Mouse (Mus musculus) MEL (cell line): ENCODE measurements around the gene Il23a. TPM values are rescaled to one million over a fixed set of nuclear protein-coding genes. Genes with fewer than 3 reads are reported as not detected.
"Not testable (repeated sequence)": the region's sequence is repeated elsewhere in the genome, so short reads cannot be mapped to it uniquely, and the experiment has no call there.

Experiments
- DNase-seq: peaks from one replicate; pipeline ENCODE4 v3.0.0; 2011; ENCODE audit warnings: low read depth, low spot score
- H3K27ac ChIP-seq: 2 replicates; pipeline ENCODE4 v1.5.1; 2012; ENCODE audit warnings: low read depth, mild to moderate bottlenecking, control low read depth, low read length, moderate library complexity; ENCODE audit not compliant: control insufficient read depth
- H3K27me3 ChIP-seq, 2 experiments: fragments of 150-350 bp in 1 of 2; sonication (generic) in 1 of 2; 2 replicates each; pipeline ENCODE4 v1.6.1; 2012; ENCODE audit warnings: low read length in 2 of 2, mild to moderate bottlenecking in 2 of 2, improper control_type of control experiment in 1 of 2, moderate library complexity in 1 of 2; ENCODE audit not compliant: insufficient read depth in 2 of 2, control insufficient read depth in 1 of 2
- H3K36me3 ChIP-seq, 2 experiments: 2 replicates each; pipeline ENCODE4 v1.6.1; 2012 to 2014; ENCODE audit warnings: low read length in 2 of 2, improper control_type of control experiment in 1 of 2, inconsistent platforms in 1 of 2, mild to moderate bottlenecking in 1 of 2; ENCODE audit not compliant: insufficient read depth in 2 of 2, control insufficient read depth in 1 of 2
- H3K4me1 ChIP-seq, 2 experiments: fragments of 150-350 bp in 1 of 2; sonication (generic) in 1 of 2; 2 replicates each; pipeline ENCODE4 v1.6.1; 2012; ENCODE audit warnings: low read length in 2 of 2, improper control_type of control experiment in 1 of 2, mild to moderate bottlenecking in 1 of 2; ENCODE audit not compliant: insufficient read depth in 2 of 2, control insufficient read depth in 1 of 2
- H3K4me3 ChIP-seq, 2 experiments: fragments of 150-350 bp in 1 of 2; sonication (generic) in 1 of 2; 2 replicates each; pipeline ENCODE4 v1.5.1; 2012; ENCODE audit warnings: low read depth in 2 of 2, low read length in 2 of 2, mild to moderate bottlenecking in 2 of 2, moderate library complexity in 2 of 2, control low read depth in 1 of 2, improper control_type of control experiment in 1 of 2; ENCODE audit not compliant: control insufficient read depth in 1 of 2, insufficient read depth in 1 of 2
- H3K79me2 ChIP-seq: 2 replicates; pipeline ENCODE4 v1.6.1; 2012; ENCODE audit warnings: mild to moderate bottlenecking, low read length, moderate library complexity; ENCODE audit not compliant: control insufficient read depth, poor library complexity, insufficient read depth
- H3K9ac ChIP-seq: 2 replicates; pipeline ENCODE4 v1.6.1; 2012; ENCODE audit warnings: low read depth, mild to moderate bottlenecking, control low read depth, low read length, moderate library complexity; ENCODE audit not compliant: control insufficient read depth, poor library complexity, severe bottlenecking
- H3K9me3 ChIP-seq: fragments of 150-350 bp; sonication (generic); replicated peaks from 2 replicates; pipeline ENCODE4 v1.6.1; 2012; ENCODE audit warnings: mild to moderate bottlenecking, low read length, improper control_type of control experiment, moderate library complexity; ENCODE audit not compliant: insufficient read depth
- CHD1 ChIP-seq: IDR thresholded peaks from 2 replicates; pipeline ENCODE4 v1.6.1; 2012; ENCODE audit warnings: low read depth, mild to moderate bottlenecking, inconsistent platforms, low read length, improper control_type of control experiment
- CTCF ChIP-seq, 3 experiments: IDR thresholded peaks in 2 of 3; conservative IDR thresholded peaks in 1 of 3; 2 replicates each; pipeline ENCODE4 v1.5.1; 2011 to 2012; ENCODE audit warnings: low read length in 3 of 3, low read depth in 2 of 3, mild to moderate bottlenecking in 2 of 3, improper control_type of control experiment in 1 of 3, inconsistent platforms in 1 of 3, mixed read lengths in 1 of 3, moderate library complexity in 1 of 3; ENCODE audit not compliant: control insufficient read depth in 1 of 3, insufficient read depth in 1 of 3, poor library complexity in 1 of 3, severe bottlenecking in 1 of 3
- ELF1 ChIP-seq: IDR thresholded peaks from 2 replicates; pipeline ENCODE4 v1.6.1; 2014; ENCODE audit warnings: low read depth, mild to moderate bottlenecking, inconsistent platforms, low read length, improper control_type of control experiment, moderate library complexity
- GATA1 ChIP-seq: IDR thresholded peaks from 2 replicates; pipeline ENCODE4 v1.6.1; 2011; ENCODE audit warnings: low read depth, low read length, improper control_type of control experiment
- MAX ChIP-seq: IDR thresholded peaks from 2 replicates; pipeline ENCODE4 v1.6.1; 2011; ENCODE audit warnings: low read length, improper control_type of control experiment
- MAZ ChIP-seq: IDR thresholded peaks from 2 replicates; pipeline ENCODE4 v1.6.1; 2012; ENCODE audit warnings: low read depth, mild to moderate bottlenecking, inconsistent platforms, low read length, improper control_type of control experiment
- MEF2A ChIP-seq: IDR thresholded peaks from 2 replicates; pipeline ENCODE4 v1.6.1; 2014; ENCODE audit warnings: low read depth, mild to moderate bottlenecking, inconsistent platforms, low read length, improper control_type of control experiment; ENCODE audit not compliant: poor library complexity, insufficient replicate concordance, severe bottlenecking; ENCODE audit errors: extremely low read depth
- MYC ChIP-seq: IDR thresholded peaks from 2 replicates; pipeline ENCODE4 v1.6.1; 2011; ENCODE audit warnings: low read depth, mild to moderate bottlenecking, low read length, improper control_type of control experiment, moderate library complexity
- NRF1 ChIP-seq: IDR thresholded peaks from 2 replicates; pipeline ENCODE4 v1.6.1; 2014; ENCODE audit warnings: low read depth, mild to moderate bottlenecking, inconsistent platforms, low read length, improper control_type of control experiment, moderate library complexity; ENCODE audit not compliant: poor library complexity, insufficient read depth, severe bottlenecking
- POLR2A ChIP-seq, 2 experiments: IDR thresholded peaks; 2 replicates each; pipeline ENCODE4 v1.6.1; 2011 to 2012; ENCODE audit warnings: low read length in 2 of 2, mild to moderate bottlenecking in 2 of 2, control low read depth in 1 of 2, improper control_type of control experiment in 1 of 2, low read depth in 1 of 2, moderate library complexity in 1 of 2; ENCODE audit not compliant: control insufficient read depth in 1 of 2, insufficient read depth in 1 of 2, poor library complexity in 1 of 2
- POLR2AphosphoS2 ChIP-seq: IDR thresholded peaks from 2 replicates; pipeline ENCODE4 v1.6.1; 2011; ENCODE audit warnings: low read length, improper control_type of control experiment
- POLR2AphosphoS5 ChIP-seq: IDR thresholded peaks from 2 replicates; pipeline ENCODE4 v1.6.1; 2012; ENCODE audit warnings: low read depth, borderline replicate concordance, mild to moderate bottlenecking, inconsistent platforms, low read length, moderate library complexity, mixed read lengths
- RAD21 ChIP-seq: IDR thresholded peaks from 2 replicates; pipeline ENCODE4 v1.6.1; 2011; ENCODE audit warnings: mild to moderate bottlenecking, low read depth, low read length, improper control_type of control experiment
- RCOR1 ChIP-seq: IDR thresholded peaks from 2 replicates; pipeline ENCODE4 v1.6.1; 2012; ENCODE audit warnings: low read depth, mild to moderate bottlenecking, inconsistent platforms, low read length, improper control_type of control experiment
- SMC3 ChIP-seq: IDR thresholded peaks from 2 replicates; pipeline ENCODE4 v1.6.1; 2011; ENCODE audit warnings: low read depth, low read length, improper control_type of control experiment
- TBP ChIP-seq: IDR thresholded peaks from 2 replicates; pipeline ENCODE4 v1.8.0; 2011; ENCODE audit warnings: low read depth, low read length, improper control_type of control experiment
- TCF12 ChIP-seq: IDR thresholded peaks from 2 replicates; pipeline ENCODE4 v1.6.1; 2014; ENCODE audit warnings: low read depth, mild to moderate bottlenecking, inconsistent platforms, low read length, improper control_type of control experiment, moderate library complexity
- USF1 ChIP-seq: IDR thresholded peaks from 2 replicates; pipeline ENCODE4 v1.6.1; 2014; ENCODE audit warnings: low read depth, mild to moderate bottlenecking, inconsistent platforms, low read length, improper control_type of control experiment, moderate library complexity
- ZKSCAN1 ChIP-seq: IDR thresholded peaks from 2 replicates; pipeline ENCODE4 v1.6.1; 2012; ENCODE audit warnings: low read depth, mild to moderate bottlenecking, inconsistent platforms, low read length, improper control_type of control experiment, moderate library complexity
- ZNF384 ChIP-seq: IDR thresholded peaks from 2 replicates; pipeline ENCODE4 v1.6.1; 2012; ENCODE audit warnings: low read depth, mild to moderate bottlenecking, inconsistent platforms, low read length, improper control_type of control experiment
- polyA plus RNA-seq, 2 experiments: library from polyadenylated mRNA; stranded (reverse) in 1 of 2; unstranded in 1 of 2; fragments of >175 nt in 1 of 2; fragments of >200 nt in 1 of 2; gene quantifications; 2 replicates each; pipeline versions ENCODE4 v1.2.1 to v1.2.4; 2012; ENCODE audit warnings: low replicate concordance in 2 of 2, low read depth in 1 of 2; ENCODE audit not compliant: insufficient read length in 2 of 2, insufficient read depth in 1 of 2, missing spikeins in 1 of 2
- total RNA-seq: library from RNA; depleted of rRNA; stranded (reverse); fragments of 300-350 nt; gene quantifications from 2 replicates; pipeline ENCODE4 v1.2.3, GENCODE M21; 2012

Gene Il23a
- total and polyA plus RNA-seq, 3 experiments: 0.12 to 0.29 TPM; not detected in 1

DNA sequence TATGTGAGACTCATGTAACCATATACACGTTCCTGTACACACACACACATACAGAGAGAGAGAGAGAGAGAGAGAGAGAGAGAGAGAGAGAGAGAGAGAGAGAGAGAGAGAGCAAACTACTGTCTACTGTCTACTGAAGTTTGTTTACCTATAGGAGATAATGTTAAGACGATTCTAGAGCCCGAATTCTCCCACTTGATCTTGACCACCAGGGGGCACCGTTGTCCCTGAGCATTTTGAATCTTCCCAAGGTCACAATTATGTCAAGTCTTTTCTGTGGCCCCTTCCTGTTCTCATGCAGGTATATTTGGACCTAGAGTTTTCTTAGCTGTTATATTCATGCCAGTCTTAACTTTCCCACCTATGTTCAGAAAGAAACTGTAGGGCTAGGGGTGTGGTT lies 37.0 kb upstream of the Il23a start (continued):
- TF ChIP-seq CHD1 (no peak), SMC3 (peak; percentile 85), USF1 (no peak), GATA1 (peak; percentile 47), ZKSCAN1 (no peak), MAX (no peak), RAD21 (peak; percentile 75), NRF1 (no peak), MEF2A (no peak), POLR2AphosphoS2 (no peak), MAZ (no peak), POLR2A (IDR thresholded peaks at IDR 0.05; ENCODE audit: control insufficient read depth in 1 of 2, insufficient read depth in 1 of 2, low read depth in 1 of 2, low read length in 2 of 2, poor library complexity in 1 of 2) (no peak), ZNF384 (peak; percentile 50; the same call in 1 of the 2 replicates), TCF12 (no peak), MYC (0 out of 2 replicates have a peak, but pooled peaks have one; percentile 18), ELF1 (no peak), CTCF (IDR thresholded peaks at IDR 0.05 in 2 of 3, conservative IDR thresholded peaks at IDR 0.05 in 1 of 3; ENCODE audit: control insufficient read depth in 1 of 3, insufficient read depth in 1 of 3, low read depth in 2 of 3, low read length in 3 of 3, poor library complexity in 1 of 3, severe bottlenecking in 1 of 3) (peak; percentile 76 to 88 (median 85)), POLR2AphosphoS5 (no peak), RCOR1 (no peak)
- TF ChIP-seq, all 39 proteins: peak for 12

DNA sequence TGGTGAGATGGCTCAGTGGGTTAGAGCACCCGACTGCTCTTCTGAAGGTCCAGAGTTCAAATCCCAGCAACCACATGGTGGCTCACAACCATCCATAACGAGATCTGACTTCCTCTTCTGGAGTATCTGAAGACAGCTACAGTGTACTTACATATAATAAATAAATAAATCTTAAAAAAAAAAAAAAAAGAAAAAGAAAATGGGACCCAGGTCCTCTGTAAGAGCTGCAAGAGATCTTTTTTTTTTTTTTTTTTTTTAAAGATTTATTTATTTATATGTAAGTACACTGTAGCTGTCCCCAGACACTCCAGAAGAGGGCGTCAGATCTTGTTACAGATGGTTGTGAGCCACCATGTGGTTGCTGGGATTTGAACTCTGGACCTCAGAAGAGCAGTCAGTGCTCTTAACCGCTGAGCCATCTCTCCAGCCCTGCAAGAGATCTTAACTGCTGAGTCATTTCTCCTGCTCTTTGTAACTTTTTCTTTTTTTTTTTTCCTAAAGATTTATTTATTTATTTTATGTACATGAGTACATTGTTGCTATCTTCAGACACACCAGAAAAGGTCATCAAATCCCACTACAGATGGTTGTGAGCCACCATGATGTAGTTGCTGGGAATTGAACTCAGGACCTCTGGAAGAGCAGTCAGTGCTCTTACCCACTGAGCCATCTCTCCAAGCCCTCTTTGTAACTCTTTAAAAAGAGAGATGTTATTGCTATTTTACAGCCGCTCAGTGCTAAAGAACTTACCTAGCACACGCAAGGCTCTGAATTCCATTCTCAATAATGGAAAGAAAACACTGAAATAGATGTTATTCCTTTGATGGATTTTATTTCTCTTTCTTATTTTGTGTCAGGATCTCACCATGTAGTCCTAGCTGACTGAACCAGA lies 34.1 kb upstream of the Il23a start:
- peak; percentile 58 for TF ChIP-seq ZNF384
- peak; percentile 95 for TF ChIP-seq TBP
- H3K79me2 ChIP-seq, H3K9me3 ChIP-seq, H3K27me3 ChIP-seq, H3K4me3 ChIP-seq, H3K9ac ChIP-seq, H3K27ac ChIP-seq: not testable (repeated sequence)
- Histone ChIP-seq H3K36me3 (peaks cover 0 to 30% of the 10 kb centered on the region in 2 experiments; a peak in 2 of 4 replicates), H3K4me1 (peaks cover 10 to 27% of the 10 kb centered on the region in 2 experiments)
- peak; percentile 48 for DNase-seq
